Mouse (Mus musculus): ENCODE results near the gene I830077J02Rik.
"Not testable (repeated sequence)": the region's sequence is repeated elsewhere in the genome, so short reads cannot be mapped to it uniquely, and the experiment has no call there.

The I830077J02Rik gene

DNA sequence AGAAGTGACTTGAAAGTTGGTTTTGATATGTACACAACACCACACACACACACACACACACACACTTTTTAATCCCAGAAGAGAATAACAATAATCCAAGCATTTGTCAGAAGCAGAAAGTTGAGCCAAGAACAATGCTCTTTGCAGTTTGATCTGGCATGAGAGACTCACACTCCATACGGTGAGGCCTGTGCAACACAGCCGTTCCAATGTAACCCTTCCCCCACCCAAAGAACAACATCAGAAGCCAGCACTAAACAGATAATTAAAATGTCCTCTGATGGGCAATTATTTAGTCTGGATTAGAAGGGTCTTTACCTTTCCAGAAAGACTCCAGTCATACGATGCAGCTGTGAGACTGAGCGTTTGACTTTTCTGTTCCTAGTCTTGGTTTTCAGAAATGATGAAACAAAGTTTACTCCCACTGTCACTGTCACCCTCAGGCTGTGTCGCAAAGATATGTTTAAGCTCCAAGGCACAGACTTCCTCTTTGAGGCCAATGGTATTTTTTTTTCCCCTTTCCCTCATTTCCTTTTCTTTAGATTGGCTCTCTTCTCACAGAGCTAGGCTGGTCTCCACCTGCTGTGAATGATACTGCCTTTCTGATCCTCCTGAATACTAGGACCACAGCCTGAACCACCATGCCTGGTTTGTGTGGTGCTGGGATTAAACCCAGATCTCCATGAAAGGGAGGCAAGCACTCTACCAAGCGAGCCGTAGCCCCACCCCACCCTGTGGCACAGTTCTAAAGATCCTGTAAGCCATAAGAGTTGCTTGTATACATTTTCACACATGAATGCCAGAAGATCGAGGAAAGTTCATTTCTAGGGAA lies at the start of gene I830077J02Rik:
Gene I830077J02Rik (minus strand): TSS at position 425 of the 832 bp plus-strand sequence.
- no peak for DNase-seq

DNA sequence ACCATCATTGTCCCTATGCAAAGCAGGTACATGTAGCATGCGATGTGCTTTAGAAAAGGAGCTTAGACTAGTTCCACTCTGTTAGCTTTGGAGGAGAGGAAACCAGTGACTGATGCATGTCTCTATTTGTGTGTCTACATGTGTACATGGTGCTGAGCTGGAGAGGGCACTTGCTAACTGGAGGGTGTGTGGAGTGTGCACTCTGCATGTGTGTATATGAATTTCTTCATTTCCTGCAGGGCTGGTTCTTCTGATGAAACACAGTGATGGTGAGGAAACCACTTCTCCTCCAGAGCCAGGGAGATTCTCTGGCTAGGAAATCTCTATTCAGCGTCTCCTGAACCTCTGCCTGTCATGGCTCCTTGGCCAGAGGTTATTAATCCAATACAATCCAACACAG lies 41.7 kb upstream of the I830077J02Rik start:
- DNase-seq, result no peak

DNA sequence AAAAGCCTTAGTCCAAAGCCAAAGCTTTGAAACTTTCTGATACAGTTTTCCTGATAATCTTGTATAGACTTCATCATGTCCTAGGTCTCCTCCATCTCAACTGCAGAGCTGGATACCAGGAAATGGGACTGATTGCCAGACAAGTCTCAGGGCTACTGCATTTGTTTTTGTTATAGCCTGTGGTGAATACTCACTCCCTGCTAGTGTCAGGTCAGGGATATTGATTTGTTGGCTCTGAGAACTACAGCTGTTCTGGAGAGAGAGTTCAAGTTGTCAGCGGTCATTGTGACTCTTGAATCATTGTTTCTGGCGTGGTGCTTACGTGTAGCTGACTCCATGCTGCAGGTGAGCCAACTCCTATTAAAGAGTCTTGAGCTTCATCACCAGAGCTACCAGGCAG lies 40.9 kb upstream of the I830077J02Rik start, which contains the start of gene Ovgp1:
Gene Ovgp1 (plus strand): TSS at position 301 of the 400 bp plus-strand sequence.
- no peak for DNase-seq

DNA sequence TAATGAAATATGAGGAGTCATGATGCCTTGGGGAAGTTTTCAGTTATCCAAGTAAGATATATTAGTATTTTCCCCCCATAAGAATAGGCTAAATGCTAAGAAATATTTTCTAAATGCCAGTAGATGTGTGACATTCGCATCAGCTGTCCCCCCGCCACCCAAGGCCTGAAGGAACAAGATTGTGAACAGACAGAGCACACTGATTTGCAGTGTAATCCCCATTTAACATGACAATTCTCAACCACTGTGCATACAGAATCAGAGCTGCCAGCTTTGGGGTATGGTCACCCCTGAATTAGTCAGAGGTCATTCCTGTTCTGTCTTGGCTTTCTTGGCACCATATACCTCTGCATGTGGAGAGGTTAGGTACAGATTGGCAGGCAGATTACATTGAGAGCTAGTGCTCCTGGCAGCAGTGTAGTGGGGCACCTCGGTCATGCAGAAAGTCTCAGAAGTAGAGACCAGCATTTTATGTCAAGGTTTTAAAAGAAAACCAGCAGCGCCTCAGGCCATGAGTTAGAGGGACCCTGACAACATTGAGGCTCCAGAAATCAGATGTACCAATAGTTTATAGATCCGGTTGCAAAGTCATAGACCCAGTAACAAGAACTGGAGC lies 39.5 kb upstream of the I830077J02Rik start:
- no peak for DNase-seq

DNA sequence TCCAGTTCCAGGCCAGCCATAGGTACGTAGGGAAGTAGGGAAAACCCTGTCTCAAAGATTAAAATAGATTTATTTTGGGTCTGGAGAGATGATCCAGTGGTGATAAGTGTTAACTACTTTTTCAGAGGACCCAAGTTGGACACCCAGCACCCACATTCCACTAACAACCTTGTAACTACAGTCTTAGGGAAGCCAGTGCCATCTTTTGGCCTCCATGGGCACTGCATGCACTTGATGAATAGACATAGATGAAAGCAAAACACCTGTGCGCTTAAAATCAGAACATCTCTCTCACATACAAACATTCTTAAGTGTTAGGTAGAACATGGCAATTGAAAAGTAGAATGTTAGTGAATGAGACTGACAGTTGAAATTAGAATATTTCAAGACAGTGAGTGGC lies 28.2 kb upstream of the I830077J02Rik start:
- no peak for DNase-seq

DNA sequence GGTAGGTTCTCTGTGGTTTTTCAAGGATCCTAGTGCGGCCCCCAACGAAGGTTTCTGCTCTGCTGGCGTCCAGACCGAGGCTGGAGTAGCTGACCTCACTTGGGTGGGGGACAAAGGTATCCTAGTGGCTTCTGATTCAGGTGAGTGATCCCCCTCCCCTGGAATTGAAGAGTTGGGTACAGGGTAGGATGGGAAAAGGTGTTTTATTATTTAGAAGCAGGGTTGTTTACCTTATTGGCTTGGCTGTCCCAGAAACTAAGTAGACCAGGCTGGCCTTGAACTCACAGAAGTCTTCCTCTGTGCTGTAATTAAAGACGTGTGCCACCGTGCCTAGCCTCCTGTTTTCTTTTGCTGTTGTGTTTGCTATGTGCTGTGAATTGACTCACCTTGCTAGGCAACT lies 27.5 kb upstream of the I830077J02Rik start, which contains the start of gene Atp5f1:
Gene Atp5f1 (minus strand): TSS at position 101 of the 400 bp plus-strand sequence.
- no peak for DNase-seq

DNA sequence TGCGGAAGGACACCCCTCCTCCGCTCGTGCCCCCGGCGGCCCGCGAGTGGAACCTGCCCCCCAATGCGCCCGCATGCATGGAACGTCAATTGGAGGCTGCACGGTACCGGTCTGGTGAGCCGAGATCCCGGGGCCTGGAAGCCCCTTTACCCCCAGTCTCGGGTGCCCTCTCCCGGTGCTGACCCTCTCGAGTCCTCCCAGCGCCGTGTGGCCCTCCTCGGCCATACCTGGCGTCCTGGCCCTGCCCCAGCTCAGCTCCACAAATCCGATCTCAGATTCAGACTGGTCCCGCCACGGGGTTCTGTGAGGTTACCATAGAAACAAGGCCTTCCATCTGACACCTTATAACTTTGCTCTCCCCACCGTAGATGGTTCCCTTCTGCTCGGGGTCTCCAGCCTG lies 27.1 kb upstream of the I830077J02Rik start:
- no peak for DNase-seq

DNA sequence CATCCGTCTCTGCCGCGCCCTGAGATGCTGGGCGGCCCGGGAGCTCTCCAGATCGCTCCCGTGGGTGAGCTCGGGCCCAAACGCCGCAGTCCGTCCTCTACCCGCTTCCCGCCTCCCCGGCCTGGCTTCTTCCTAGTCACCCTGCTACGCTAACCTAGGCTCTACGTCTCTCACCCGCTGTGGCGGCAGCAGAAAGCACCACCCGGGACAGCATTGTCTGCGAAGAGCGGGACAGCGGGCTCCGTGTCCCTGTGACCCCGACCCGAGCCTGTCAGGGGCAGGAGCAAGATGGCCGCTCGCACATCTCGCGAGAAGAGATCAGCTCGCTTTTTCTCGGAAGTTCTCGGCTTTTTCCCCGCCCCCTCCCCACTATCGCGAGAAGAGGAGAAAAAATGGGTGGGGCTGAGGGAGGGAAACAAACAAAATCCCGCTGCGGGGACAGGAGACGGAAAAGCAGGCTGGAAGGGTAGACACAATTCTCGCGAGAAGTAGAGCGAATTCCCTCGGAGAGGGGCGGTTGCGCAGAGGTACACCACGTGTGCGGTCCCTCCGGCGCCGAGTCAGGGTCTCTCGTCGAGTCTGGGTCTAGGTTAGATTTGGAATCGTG lies 26.6 kb upstream of the I830077J02Rik start, which contains the start of gene Wdr77:
Gene Wdr77 (plus strand): TSS at position 396 of the 607 bp plus-strand sequence.
- peak; percentile 97 for DNase-seq

DNA sequence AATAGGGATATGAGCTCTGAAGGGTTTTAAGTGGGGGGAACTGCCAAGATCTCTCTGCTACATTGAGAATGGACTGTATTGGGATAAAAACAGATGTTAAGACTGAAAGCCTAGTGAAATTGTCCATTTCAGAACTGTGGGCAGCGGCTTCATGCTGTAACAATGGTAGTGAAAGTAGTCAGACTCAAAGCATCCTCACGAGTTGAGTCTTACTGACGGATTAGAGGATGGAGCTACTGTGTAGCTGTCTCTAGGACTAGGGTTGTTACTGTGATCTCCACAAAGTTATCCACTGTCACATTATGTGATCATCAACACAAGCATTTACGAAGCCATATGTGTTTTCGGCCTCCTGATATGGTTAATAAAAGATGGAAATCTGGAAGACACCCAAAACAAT lies 25.7 kb upstream of the I830077J02Rik start:
- no peak for DNase-seq

DNA sequence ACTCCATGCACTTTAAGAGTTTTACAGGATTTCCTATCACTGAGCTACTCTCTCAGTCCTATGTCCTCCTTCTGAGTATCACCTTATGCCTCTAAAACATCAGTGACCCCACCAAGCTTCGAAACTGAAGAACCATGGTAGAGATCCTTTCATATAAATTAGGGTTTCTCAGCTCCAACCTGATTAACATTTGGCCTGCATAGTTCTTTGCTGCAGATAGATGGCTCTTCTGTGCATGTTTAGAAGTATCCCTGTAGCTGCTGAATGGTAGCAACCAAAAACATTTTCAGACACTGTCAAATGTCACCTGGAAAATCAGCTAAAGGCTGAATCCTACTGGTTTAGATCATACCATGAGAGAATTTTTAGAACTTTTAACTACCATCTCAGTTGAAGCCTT lies 24.8 kb upstream of the I830077J02Rik start:
- no peak for DNase-seq

DNA sequence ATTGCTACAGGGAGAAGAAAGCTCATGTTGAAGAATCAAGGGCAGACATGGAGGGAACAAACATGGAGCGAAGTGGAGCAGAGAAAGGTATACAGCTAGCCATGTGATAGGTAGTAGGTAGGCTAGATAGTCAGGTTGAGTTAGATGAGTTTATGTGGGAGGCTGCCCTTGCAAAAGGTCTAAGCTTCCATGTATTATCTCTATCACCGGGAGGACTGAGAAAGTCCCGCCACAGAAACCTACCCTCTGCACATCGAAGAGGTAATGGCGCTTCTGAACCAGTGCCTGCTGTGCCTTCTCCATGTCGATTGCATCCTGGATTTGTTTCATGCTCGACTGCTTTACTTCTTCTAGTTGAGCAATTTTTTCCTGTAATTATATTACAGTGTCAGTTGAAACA lies 18.9 kb upstream of the I830077J02Rik start:
- DNase-seq, result no peak

DNA sequence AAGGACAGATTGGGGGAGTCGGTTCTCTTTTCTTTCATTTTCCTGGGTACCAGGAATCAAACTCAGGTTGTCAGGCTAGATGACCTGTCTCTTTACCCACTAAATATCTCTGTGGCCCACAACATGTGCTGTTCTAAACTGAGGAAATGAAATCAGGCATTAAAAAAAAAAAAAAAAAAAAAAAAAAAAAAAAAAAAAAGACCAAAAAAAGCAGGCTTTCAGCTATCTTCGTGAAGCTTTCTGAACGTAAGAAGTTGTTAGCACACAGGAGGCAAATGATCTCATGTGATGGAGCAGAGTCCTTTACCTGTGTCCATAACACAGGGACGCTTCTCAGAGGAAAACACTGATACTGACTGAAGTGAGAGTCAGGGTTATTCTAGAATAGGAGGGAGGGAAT lies 3.6 kb upstream of the I830077J02Rik start:
- no peak for DNase-seq

DNA sequence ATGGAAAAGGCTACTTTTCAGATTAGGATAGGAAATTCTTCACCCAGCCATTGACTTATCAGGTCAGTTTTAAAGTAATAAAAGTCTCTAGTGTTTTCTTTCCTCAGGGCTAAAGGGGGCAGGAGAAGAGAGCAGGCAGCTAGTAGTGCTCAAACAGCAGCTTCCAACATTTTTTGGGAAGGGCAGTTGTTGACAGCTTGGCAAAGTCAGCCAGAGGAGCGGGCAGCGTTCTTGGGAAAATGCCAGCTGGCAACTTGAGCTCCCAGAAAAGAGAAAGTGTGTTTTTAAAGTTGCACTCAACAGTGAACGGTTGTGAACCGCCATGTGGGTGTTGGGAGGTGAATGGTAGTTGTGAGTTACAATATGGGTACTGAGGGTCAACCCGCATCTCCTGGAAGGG lies 2.6 kb upstream of the I830077J02Rik start:
- peak in 1 of 2 experiments; percentile 40 for DNase-seq

DNA sequence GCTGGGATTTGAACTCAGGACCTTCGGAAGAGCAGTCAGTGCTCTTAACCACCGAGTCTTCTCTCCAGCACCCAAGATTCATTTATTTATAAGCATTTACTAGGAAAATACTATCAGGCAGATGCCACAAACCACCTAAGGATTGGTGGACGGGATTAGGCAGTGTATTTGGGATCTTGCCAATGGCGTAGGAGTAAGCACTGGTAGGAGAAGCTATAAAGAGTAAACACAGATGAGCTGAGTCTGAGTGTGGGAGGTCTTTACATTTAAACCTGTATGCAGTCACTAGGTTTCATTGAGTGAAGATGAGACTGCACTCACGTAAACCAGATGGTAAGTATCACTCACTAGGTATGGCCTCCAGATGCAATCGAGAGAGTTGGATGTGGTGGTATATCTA lies 1.5 kb upstream of the I830077J02Rik start:
- no peak for DNase-seq

DNA sequence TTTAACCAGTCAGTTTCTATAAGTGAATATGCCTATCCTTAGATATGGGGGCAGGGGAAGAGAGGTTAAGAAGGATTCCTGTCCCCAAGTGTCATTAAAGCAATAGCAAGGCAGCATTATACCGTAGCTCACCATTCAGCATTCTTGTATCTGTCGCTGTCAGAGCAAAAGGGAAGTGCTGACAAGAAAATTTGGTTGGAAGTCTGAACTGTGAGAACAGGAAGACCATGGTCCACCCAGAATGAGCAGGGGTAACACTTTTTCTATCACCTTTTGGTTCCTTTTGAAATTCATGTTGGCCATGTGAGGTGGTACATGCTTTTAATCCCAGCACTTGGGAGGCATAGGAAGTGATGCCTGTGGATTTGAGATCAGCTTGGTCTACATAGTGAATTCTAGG lies 1.4 kb downstream of the I830077J02Rik start:
- no peak for DNase-seq

DNA sequence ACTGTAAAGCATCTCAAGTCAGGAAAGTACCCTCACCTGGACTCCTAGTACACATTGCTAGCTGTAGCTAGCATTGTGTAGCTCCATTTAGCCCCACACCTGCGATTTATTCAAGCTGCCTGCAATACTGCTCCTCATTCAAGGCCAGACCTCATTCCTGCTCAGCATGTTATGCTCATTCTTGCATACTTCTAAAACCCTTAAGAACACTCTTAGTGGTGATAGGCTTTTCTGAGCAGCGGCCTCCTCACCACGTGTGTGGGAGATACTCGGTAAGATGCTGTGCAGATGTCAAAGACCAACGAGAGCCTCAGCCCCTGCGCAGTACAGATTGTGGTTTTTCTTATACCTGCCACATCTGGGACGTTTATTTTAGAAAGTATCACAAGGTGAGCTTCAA lies 2.6 kb downstream of the I830077J02Rik start:
- no peak for DNase-seq

DNA sequence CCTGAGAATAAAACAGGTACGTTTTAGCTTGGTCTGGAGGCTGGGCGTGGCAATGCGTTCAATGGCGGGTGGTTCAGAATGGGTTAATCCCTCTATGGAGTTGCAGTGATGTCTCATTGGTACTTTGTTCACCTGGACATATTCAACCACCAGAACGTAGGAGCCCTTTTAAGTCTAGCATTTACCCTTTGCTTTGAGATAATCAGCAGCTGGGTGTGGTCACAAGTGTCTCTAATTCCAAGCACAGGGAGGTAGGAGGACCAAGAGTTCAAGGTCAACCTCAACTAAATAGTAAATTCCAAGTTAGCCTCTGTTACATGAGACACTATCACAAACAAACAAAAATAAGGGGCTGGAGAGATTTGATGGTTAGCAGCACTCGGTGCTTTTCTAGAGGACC lies 3.7 kb downstream of the I830077J02Rik start:
- DNase-seq, result no peak

DNA sequence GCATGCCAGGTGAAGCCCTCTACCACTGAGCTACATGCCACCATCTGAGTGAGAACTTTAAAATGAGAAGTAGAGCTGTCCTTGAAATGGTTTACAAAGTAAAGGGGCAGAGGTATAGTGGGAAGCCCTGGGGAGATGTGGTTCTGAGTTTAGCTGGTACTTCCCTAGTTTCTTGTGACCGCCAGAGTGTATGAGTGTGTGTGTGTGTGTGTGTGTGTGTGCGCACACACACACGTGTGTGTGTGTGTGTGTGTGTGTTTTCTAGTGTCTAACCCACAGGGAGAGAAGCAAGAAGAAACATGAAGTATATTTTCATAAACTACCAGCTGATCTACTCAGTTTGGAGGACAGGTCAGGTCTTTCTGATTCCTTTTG lies 4.3 kb downstream of the I830077J02Rik start:
- no peak for DNase-seq

DNA sequence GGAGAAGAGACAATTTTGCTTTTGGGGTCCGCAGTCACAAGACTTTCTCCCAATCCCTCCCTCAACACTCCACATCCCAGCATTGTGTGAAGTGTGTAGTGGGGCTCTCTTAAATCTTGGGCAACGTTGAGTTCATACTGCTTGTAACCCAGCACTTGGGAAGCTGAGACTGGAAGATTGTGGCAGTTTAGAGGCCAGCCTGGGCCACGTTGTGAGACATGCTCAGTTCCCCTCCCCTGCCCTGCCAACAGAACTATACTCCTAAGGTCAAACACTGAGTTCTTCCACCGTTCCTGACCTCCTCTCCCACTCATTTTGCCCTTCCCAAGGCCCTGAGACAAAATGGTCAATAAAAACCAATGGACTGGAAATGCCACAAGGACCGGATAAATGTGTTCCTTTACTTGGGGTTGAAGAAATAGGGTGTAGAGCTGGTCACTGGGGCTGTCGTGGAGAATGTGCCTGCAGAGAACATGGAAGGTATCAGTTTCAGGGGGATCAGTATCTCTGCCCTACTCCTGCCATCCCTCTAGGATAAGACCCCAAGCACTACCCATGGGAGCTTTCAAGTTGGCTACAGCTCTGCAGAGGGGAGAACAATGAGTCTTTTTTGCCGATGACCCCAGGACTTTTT lies 4.8 kb downstream of the I830077J02Rik start:
- DNase-seq, result no peak

DNA sequence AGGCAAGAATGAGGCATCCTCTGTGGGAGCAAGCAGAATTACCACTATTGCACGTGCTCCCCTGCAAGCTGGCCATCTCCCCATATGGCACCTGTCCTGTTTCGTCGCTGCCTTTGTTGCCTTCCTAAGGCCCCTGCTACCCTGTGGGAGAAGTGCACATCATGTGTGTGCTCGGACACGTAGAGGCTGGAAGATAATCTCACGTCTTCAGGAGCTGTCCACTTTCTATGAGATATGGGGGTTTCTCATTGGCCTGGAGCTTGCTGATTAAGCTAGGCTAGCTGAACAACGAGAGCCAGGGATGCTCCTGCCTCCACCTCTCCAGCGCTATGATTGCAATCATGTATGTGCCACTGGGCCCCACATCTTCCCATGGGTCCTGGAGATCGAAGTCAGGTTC lies 7.8 kb downstream of the I830077J02Rik start:
- no peak for DNase-seq

DNA sequence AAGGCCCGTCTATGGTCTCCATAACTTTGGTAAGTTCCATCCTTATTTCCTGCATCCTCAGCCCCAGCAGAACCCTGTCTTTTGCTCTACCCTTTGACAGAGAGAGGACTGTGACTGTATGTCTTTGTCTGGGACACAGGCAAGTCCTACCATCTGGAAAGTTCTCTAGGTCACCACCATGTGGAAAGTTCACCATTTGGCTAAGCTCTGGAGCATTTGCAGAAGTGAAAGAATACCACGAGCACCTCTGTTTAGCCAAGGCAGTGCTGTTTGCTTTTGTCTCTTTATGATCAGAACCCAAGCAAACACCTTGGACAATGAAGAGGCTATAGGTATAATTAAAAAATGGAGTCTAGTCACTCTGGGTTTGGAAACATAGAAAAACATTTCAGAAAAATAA lies 10.5 kb downstream of the I830077J02Rik start:
- DNase-seq, result no peak

DNA sequence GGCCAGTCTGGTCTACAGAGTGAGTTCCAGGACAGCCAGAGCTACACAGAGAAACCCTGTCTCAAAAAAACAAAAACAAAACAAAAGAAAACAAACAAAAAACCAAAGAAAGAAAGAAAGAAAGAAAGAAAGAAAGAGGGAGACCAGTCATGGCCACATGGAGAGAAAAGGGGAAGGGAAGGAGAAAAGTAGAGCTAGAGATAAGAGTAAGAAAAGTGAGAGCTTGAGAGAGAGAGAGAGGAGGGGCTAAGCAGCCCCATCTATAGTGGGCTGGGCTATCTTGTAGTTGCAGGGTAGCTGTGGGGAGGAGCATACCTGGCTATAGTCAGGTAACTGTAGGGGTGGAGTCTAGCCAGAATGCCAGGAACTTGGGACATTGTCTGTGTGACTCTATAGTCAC lies 11.7 kb downstream of the I830077J02Rik start:
- not testable (repeated sequence) for DNase-seq

DNA sequence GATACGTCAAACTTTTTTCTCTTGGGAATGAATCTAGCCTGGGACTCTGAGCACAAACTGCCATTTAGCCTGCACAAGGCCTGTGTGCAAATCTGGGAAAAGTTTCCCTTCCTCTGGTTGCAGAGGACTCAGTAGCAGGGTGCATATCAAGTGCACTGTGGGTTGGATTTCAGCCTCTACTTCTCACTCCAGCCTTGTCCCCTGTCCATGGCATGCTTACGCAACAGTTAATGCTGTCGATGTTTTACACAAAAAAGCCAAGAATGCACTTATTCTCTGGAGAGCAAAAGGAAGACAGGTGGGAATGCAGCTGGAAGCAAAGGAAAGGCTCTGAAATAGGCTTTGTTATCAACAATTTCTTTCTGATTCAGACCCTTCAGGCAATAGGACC lies 14.1 kb downstream of the I830077J02Rik start:
- no peak for DNase-seq
